ENCODE assay signal across 18 mouse cellular contexts in the genomic region with DNA sequence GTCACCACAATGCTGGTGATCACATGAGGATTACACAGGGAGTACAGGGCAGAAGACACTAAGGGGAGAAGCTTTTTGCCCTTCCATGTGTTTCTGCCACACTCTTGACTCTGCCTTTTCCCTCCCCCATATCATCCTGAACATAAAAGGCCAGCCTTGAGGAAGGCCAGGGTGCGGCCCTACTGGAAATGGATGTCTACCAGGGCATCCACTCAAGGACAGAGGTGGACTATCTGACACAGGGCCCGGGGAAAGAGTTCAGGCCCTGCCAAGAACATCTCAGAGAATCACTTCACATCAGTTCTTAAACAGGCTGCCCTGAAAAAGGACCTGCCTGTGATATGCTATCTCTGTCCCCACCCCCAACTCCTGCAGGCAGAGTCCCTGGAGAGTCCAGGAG. TPM values are rescaled to one million over a fixed set of nuclear protein-coding genes. Genes with fewer than 3 reads are reported as not detected.
DNase-seq lines count a peak whose midpoint lies in the region; TF ChIP-seq lines count a peak whose summit lies in the region.
"Had no signal": no experiment of that assay in that cellular context is flagged by ENCODE, and none has a peak within 500 bp of the region (broad histone marks: within the 10 kb centered on the region; RNA-seq: fewer than 3 reads in every experiment).

No protein-coding gene starts in this region.

- peak overlapping the region; percentile 81 for H3K27ac ChIP-seq in heart, embryonic 10.5 days
- H3K27ac ChIP-seq in layer of hippocampus, adult 2 months, result peak overlapping the region; percentile 50
- H3K27ac ChIP-seq: embryonic facial prominence, embryonic 13.5 days; gastrocnemius, adult 2 months; heart, adult 2 months; liver, embryonic 14.5 days had no signal

- no peaks in the 10 kb centered on the region for H3K27me3 ChIP-seq in heart, embryonic 10.5 days (ENCODE audit: insufficient read depth, poor library complexity, severe bottlenecking)
- H3K27me3 ChIP-seq: embryonic facial prominence, embryonic 13.5 days had no signal

- no peaks in the 10 kb centered on the region for H3K9me3 ChIP-seq in heart, embryonic 10.5 days
- H3K9me3 ChIP-seq: embryonic facial prominence, embryonic 13.5 days had no signal

- no peak for TF ChIP-seq CTCF in layer of hippocampus, adult 2 months (conservative IDR thresholded peaks at IDR 0.05)

- no peak for DNase-seq in heart, embryonic 10.5 days (ENCODE audit: low spot score)
- no peak for DNase-seq in heart, adult 11 months
- DNase-seq in layer of hippocampus, adult 2 months (ENCODE audit: low spot score in 2 of 2), result no peak
- DNase-seq in layer of hippocampus, adult 8-10 months (ENCODE audit: low spot score in 2 of 2), result no peak
- DNase-seq in ovary, adult 18-20 months (ENCODE audit: low spot score), result peak; percentile 61
- no peak for DNase-seq in ovary, postnatal 36 days (ENCODE audit: low spot score)
- peak; percentile 60 for DNase-seq in yolk sac, embryonic 10.5 days (ENCODE audit: low spot score)
- DNase-seq in cerebellum, adult 11-12 months, result no peak
- DNase-seq: B cell, adult 2 months; cerebellum, adult 2 months; gastrocnemius, adult 2 months; heart, adult 2 months; heart, postnatal 36 days; layer of hippocampus, postnatal 36 days; left cerebral cortex, postnatal 4 days had no signal

- peaks cover 48% of the 10 kb centered on the region for H3K4me1 ChIP-seq in heart, embryonic 10.5 days

- 27% methylated on average over 2 of the region's 2 CpGs for WGBS in heart, embryonic 10.5 days

- H3K4me3 ChIP-seq in heart, embryonic 10.5 days, result no peak overlapping the region
- no peak overlapping the region for H3K4me3 ChIP-seq in layer of hippocampus, adult 2 months
- H3K4me3 ChIP-seq: embryonic facial prominence, embryonic 13.5 days; gastrocnemius, adult 2 months; heart, adult 2 months had no signal

- H3K36me3 ChIP-seq in heart, embryonic 10.5 days, result no peaks in the 10 kb centered on the region
- H3K36me3 ChIP-seq: embryonic facial prominence, embryonic 13.5 days had no signal

RNA-seq across cellular contexts. Expression of a gene that starts 15.3 kb away (rescaled TPM):
- 25.3 and 27.0 TPM in 2 replicates for polyA plus RNA-seq in heart, embryonic 10.5 days (2016; fragmentation: Nextera tagmentation; extraction: Ambion mirVana)
- 100 to 1,000 TPM; 142 to 158 TPM for total RNA-seq in layer of hippocampus, adult 2 months (2021)
- 100 to 1,000 TPM; 112 to 138 (median 129) TPM for total RNA-seq in layer of hippocampus, adult 8-10 months (2022)
- total RNA-seq: common myeloid progenitor, adult 5-6 weeks had no signal

Comparison
In these comparisons a context has a peak if more than half of its experiments do, and no peak if none do; other contexts are left out.
1. DNase-seq: peak in ovary, adult 18-20 months (single experiment) and yolk sac, embryonic 10.5 days (single experiment); none in heart, embryonic 10.5 days (single experiment), heart, adult 11 months (single experiment), layer of hippocampus, adult 2 months (0 of 2), layer of hippocampus, adult 8-10 months (0 of 2), ovary, postnatal 36 days (single experiment) and cerebellum, adult 11-12 months (single experiment).